Mouse (Mus musculus): ENCODE data around the gene Eid3. TPM values are rescaled to one million over a fixed set of nuclear protein-coding genes. Genes with fewer than 3 reads are reported as not detected.

The Eid3 gene
- 0.88 TPM in 1 of 2 replicates, not detected in the other for polyA plus RNA-seq (2014; fragmentation: Nextera tagmentation; extraction: Ambion mirVana)

GRCm38 (mm10) chr10:82866356-82866755, at the start of gene Eid3:
Gene Eid3, plus strand, starts transcription at chr10:82866626.
- H3K4me3 ChIP-seq (replicated peaks; ENCODE audit: low read length): no peak within 1 kb of the TSS
- no peaks in the 10 kb centered on the region for H3K9me3 ChIP-seq (ENCODE audit: control insufficient read depth, low read length)
- 67% methylated on average over 9 of the region's 9 CpGs for WGBS
- ATAC-seq (ENCODE audit: low FRiP score): no peak
- peak within 1 kb of the TSS; percentile 26 for H3K4me2 ChIP-seq (replicated peaks)
- no peak within 1 kb of the TSS for H3K27ac ChIP-seq
- H3K36me3 ChIP-seq (replicated peaks; ENCODE audit: control insufficient read depth, insufficient read depth): peaks cover 25% of the 10 kb centered on the region
- H3K4me1 ChIP-seq (replicated peaks; ENCODE audit: control insufficient read depth, insufficient read depth, low read length): peaks cover 26% of the 10 kb centered on the region
- H3K9ac ChIP-seq: no peak within 1 kb of the TSS
- DNase-seq (ENCODE audit: low spot score): no peak
- H3K27me3 ChIP-seq (ENCODE audit: control insufficient read depth, insufficient read depth, low read length): no peaks in the 10 kb centered on the region

GRCm38 (mm10) chr10:82817514-82817913, 48.9 kb upstream of the Eid3 start:
- H3K36me3 ChIP-seq (replicated peaks; ENCODE audit: control insufficient read depth, insufficient read depth): no peaks in the 10 kb centered on the region
- 46% methylated on average over 3 of the region's 3 CpGs for WGBS
- no peak overlapping the region for H3K27ac ChIP-seq
- DNase-seq (ENCODE audit: low spot score) (no peak), ATAC-seq (ENCODE audit: low FRiP score) (no peak)
- H3K9me3 ChIP-seq (ENCODE audit: control insufficient read depth, low read length): no peaks in the 10 kb centered on the region
- no peak overlapping the region for H3K4me2 ChIP-seq (replicated peaks)
- H3K4me3 ChIP-seq (replicated peaks; ENCODE audit: low read length): no peak overlapping the region
- H3K9ac ChIP-seq: no peak overlapping the region
- H3K4me1 ChIP-seq (replicated peaks; ENCODE audit: control insufficient read depth, insufficient read depth, low read length): no peaks in the 10 kb centered on the region
- no peaks in the 10 kb centered on the region for H3K27me3 ChIP-seq (ENCODE audit: control insufficient read depth, insufficient read depth, low read length)

- no peaks in the 10 kb centered on the region for H3K27me3 ChIP-seq (ENCODE audit: control insufficient read depth, insufficient read depth, low read length)
- ATAC-seq (ENCODE audit: low FRiP score): no peak
Observed at GRCm38 (mm10) chr10:82817936-82818335, 48.5 kb upstream of the Eid3 start.

GRCm38 (mm10) chr10:82818661-82819060, 47.8 kb upstream of the Eid3 start:
- no peak for DNase-seq (ENCODE audit: low spot score)

More at GRCm38 (mm10) chr10:82817936-82818335, 48.5 kb upstream of the Eid3 start:
- Histone ChIP-seq H3K36me3 (replicated peaks; ENCODE audit: control insufficient read depth, insufficient read depth) (no peaks in the 10 kb centered on the region), H3K4me3 (replicated peaks; ENCODE audit: low read length) (no peak overlapping the region), H3K27ac (no peak overlapping the region), H3K4me1 (replicated peaks; ENCODE audit: control insufficient read depth, insufficient read depth, low read length) (no peaks in the 10 kb centered on the region), H3K9ac (no peak overlapping the region), H3K4me2 (replicated peaks) (no peak overlapping the region), H3K9me3 (ENCODE audit: control insufficient read depth, low read length) (no peaks in the 10 kb centered on the region)
- DNase-seq (ENCODE audit: low spot score): no peak
- WGBS: 65% methylated on average over 9 of the region's 9 CpGs

GRCm38 (mm10) chr10:82823108-82823778, 43.2 kb upstream of the Eid3 start:
- H3K4me3 ChIP-seq (replicated peaks; ENCODE audit: low read length): no peak overlapping the region
- 70% methylated on average over 14 of the region's 14 CpGs for WGBS
- no peak overlapping the region for H3K27ac ChIP-seq
- DNase-seq (ENCODE audit: low spot score): no peak
- H3K27me3 ChIP-seq (ENCODE audit: control insufficient read depth, insufficient read depth, low read length): no peaks in the 10 kb centered on the region
- no peaks in the 10 kb centered on the region for H3K4me1 ChIP-seq (replicated peaks; ENCODE audit: control insufficient read depth, insufficient read depth, low read length)
- no peaks in the 10 kb centered on the region for H3K9me3 ChIP-seq (ENCODE audit: control insufficient read depth, low read length)
- no peak overlapping the region for H3K9ac ChIP-seq
- H3K4me2 ChIP-seq (replicated peaks): no peak overlapping the region
- H3K36me3 ChIP-seq (replicated peaks; ENCODE audit: control insufficient read depth, insufficient read depth): no peaks in the 10 kb centered on the region
- ATAC-seq (ENCODE audit: low FRiP score): no peak

More at GRCm38 (mm10) chr10:82818661-82819060, 47.8 kb upstream of the Eid3 start:
- no peak overlapping the region for H3K4me3 ChIP-seq (replicated peaks; ENCODE audit: low read length)
- ATAC-seq (ENCODE audit: low FRiP score): no peak
- no peaks in the 10 kb centered on the region for H3K36me3 ChIP-seq (replicated peaks; ENCODE audit: control insufficient read depth, insufficient read depth)
- WGBS: 85% methylated on average over 6 of the region's 6 CpGs
- H3K4me1 ChIP-seq (replicated peaks; ENCODE audit: control insufficient read depth, insufficient read depth, low read length): no peaks in the 10 kb centered on the region
- no peaks in the 10 kb centered on the region for H3K9me3 ChIP-seq (ENCODE audit: control insufficient read depth, low read length)
- H3K27ac ChIP-seq: no peak overlapping the region
- H3K27me3 ChIP-seq (ENCODE audit: control insufficient read depth, insufficient read depth, low read length): no peaks in the 10 kb centered on the region
- H3K9ac ChIP-seq: no peak overlapping the region
- H3K4me2 ChIP-seq (replicated peaks): no peak overlapping the region

GRCm38 (mm10) chr10:82823779-82824177, 42.6 kb upstream of the Eid3 start:
- DNase-seq (ENCODE audit: low spot score) (no peak), ATAC-seq (ENCODE audit: low FRiP score) (no peak)
- H3K9ac ChIP-seq: no peak overlapping the region
- H3K4me2 ChIP-seq (replicated peaks): no peak overlapping the region
- H3K4me1 ChIP-seq (replicated peaks; ENCODE audit: control insufficient read depth, insufficient read depth, low read length): no peaks in the 10 kb centered on the region
- H3K4me3 ChIP-seq (replicated peaks; ENCODE audit: low read length): no peak overlapping the region
- H3K27me3 ChIP-seq (ENCODE audit: control insufficient read depth, insufficient read depth, low read length): no peaks in the 10 kb centered on the region
- no peaks in the 10 kb centered on the region for H3K36me3 ChIP-seq (replicated peaks; ENCODE audit: control insufficient read depth, insufficient read depth)
- no peak overlapping the region for H3K27ac ChIP-seq
- 77% methylated on average over 5 of the region's 5 CpGs for WGBS
- no peaks in the 10 kb centered on the region for H3K9me3 ChIP-seq (ENCODE audit: control insufficient read depth, low read length)

GRCm38 (mm10) chr10:82824541-82824940, 41.9 kb upstream of the Eid3 start:
- Histone ChIP-seq H3K27ac (no peak overlapping the region), H3K9me3 (ENCODE audit: control insufficient read depth, low read length) (no peaks in the 10 kb centered on the region), H3K36me3 (replicated peaks; ENCODE audit: control insufficient read depth, insufficient read depth) (no peaks in the 10 kb centered on the region), H3K4me1 (replicated peaks; ENCODE audit: control insufficient read depth, insufficient read depth, low read length) (no peaks in the 10 kb centered on the region), H3K4me3 (replicated peaks; ENCODE audit: low read length) (no peak overlapping the region), H3K9ac (no peak overlapping the region), H3K4me2 (replicated peaks) (no peak overlapping the region), H3K27me3 (ENCODE audit: control insufficient read depth, insufficient read depth, low read length) (no peaks in the 10 kb centered on the region)
- 74% methylated on average over 10 of the region's 10 CpGs for WGBS
- DNase-seq (ENCODE audit: low spot score) (no peak), ATAC-seq (ENCODE audit: low FRiP score) (no peak)

- no peak overlapping the region for H3K4me3 ChIP-seq (replicated peaks; ENCODE audit: low read length)
- DNase-seq (ENCODE audit: low spot score) (no peak), ATAC-seq (ENCODE audit: low FRiP score) (peak; percentile 46; the same call in 1 of the 2 replicates)
- no peaks in the 10 kb centered on the region for H3K27me3 ChIP-seq (ENCODE audit: control insufficient read depth, insufficient read depth, low read length)
- no peaks in the 10 kb centered on the region for H3K4me1 ChIP-seq (replicated peaks; ENCODE audit: control insufficient read depth, insufficient read depth, low read length)
- no peaks in the 10 kb centered on the region for H3K36me3 ChIP-seq (replicated peaks; ENCODE audit: control insufficient read depth, insufficient read depth)
- H3K27ac ChIP-seq: no peak overlapping the region
- H3K9me3 ChIP-seq (ENCODE audit: control insufficient read depth, low read length): no peaks in the 10 kb centered on the region
- WGBS: 54% methylated on average over 6 of the region's 6 CpGs
- no peak overlapping the region for H3K4me2 ChIP-seq (replicated peaks)
- H3K9ac ChIP-seq: no peak overlapping the region
Observed at GRCm38 (mm10) chr10:82826516-82826915, 39.9 kb upstream of the Eid3 start.

GRCm38 (mm10) chr10:82833926-82834325, 32.5 kb upstream of the Eid3 start, which contains the start of gene Txnrd1:
Gene Txnrd1, plus strand, starts transcription at chr10:82833951.
- no peak within 1 kb of the TSS for H3K4me3 ChIP-seq (replicated peaks; ENCODE audit: low read length)
- no peak for DNase-seq (ENCODE audit: low spot score)
- H3K9me3 ChIP-seq (ENCODE audit: control insufficient read depth, low read length): no peaks in the 10 kb centered on the region
- 67% methylated on average over 9 of the region's 9 CpGs for WGBS
- no peak within 1 kb of the TSS for H3K9ac ChIP-seq
- no peak within 1 kb of the TSS for H3K4me2 ChIP-seq (replicated peaks)
- ATAC-seq (ENCODE audit: low FRiP score): no peak
- H3K4me1 ChIP-seq (replicated peaks; ENCODE audit: control insufficient read depth, insufficient read depth, low read length): no peaks in the 10 kb centered on the region
- H3K36me3 ChIP-seq (replicated peaks; ENCODE audit: control insufficient read depth, insufficient read depth): no peaks in the 10 kb centered on the region
- no peak within 1 kb of the TSS for H3K27ac ChIP-seq
- H3K27me3 ChIP-seq (ENCODE audit: control insufficient read depth, insufficient read depth, low read length): no peaks in the 10 kb centered on the region
